In genomic region chr19:32956916-32957558, GRCm38 (mm10) we compare ENCODE assay signal across 8 mouse cellular contexts.
DNase-seq lines count a peak whose midpoint lies in the region; ATAC-seq and TF ChIP-seq lines count a peak whose summit lies in the region.

No protein-coding gene starts in this region.

- peaks cover 43% of the 10 kb centered on the region; the same call in 1 of the 2 replicates for H3K4me1 ChIP-seq in spleen, adult 2 months (ENCODE audit: control insufficient read depth, insufficient read depth, insufficient read length)
- peaks cover 10% of the 10 kb centered on the region; the same call in 1 of the 2 replicates for H3K4me1 ChIP-seq in forebrain, embryonic 13.5 days
- H3K4me1 ChIP-seq in limb, embryonic 13.5 days = peaks cover 12% of the 10 kb centered on the region; the same call in 1 of the 2 replicates
- H3K4me1 ChIP-seq in midbrain, embryonic 15.5 days = peaks cover 5% of the 10 kb centered on the region; the same call in 1 of the 2 replicates

- 3% methylated on average over 13 of the region's 13 CpGs for WGBS in spleen, adult 2 months
- WGBS in forebrain, embryonic 13.5 days = 3% methylated on average over 13 of the region's 13 CpGs
- 3% methylated on average over 13 of the region's 13 CpGs for WGBS in limb, embryonic 13.5 days
- 6% methylated on average over 13 of the region's 13 CpGs for WGBS in midbrain, embryonic 15.5 days

- H3K27ac ChIP-seq in spleen, adult 2 months (ENCODE audit: insufficient read depth, low read length) = peak overlapping the region; percentile 56
- no peak overlapping the region for H3K27ac ChIP-seq in forebrain, embryonic 13.5 days
- H3K27ac ChIP-seq in limb, embryonic 13.5 days = no peak overlapping the region
- no peak overlapping the region for H3K27ac ChIP-seq in midbrain, embryonic 15.5 days

- H3K4me3 ChIP-seq in spleen, adult 2 months (ENCODE audit: extremely low read depth, insufficient read depth, insufficient read length) = peak overlapping the region; percentile 55
- H3K4me3 ChIP-seq in forebrain, embryonic 13.5 days = no peak overlapping the region
- peak overlapping the region; percentile 25 for H3K4me3 ChIP-seq in limb, embryonic 13.5 days
- H3K4me3 ChIP-seq in midbrain, embryonic 15.5 days = no peak overlapping the region

- no peak for TF ChIP-seq POLR2A in spleen, adult 2 months (IDR thresholded peaks at IDR 0.05; ENCODE audit: low read depth, low read length)

- no peak for TF ChIP-seq CTCF in spleen, adult 2 months (IDR thresholded peaks at IDR 0.05; ENCODE audit: extremely low read depth, insufficient read depth, insufficient read length, insufficient replicate concordance)

- H3K9me3 ChIP-seq in forebrain, embryonic 13.5 days (replicated peaks) = no peaks in the 10 kb centered on the region
- no peaks in the 10 kb centered on the region for H3K9me3 ChIP-seq in limb, embryonic 13.5 days
- no peaks in the 10 kb centered on the region for H3K9me3 ChIP-seq in midbrain, embryonic 15.5 days

- no peaks in the 10 kb centered on the region for H3K36me3 ChIP-seq in spleen, adult 2 months (ENCODE audit: control insufficient read depth, insufficient read depth, low read length)
- H3K36me3 ChIP-seq in forebrain, embryonic 13.5 days (ENCODE audit: poor library complexity, severe bottlenecking) = no peaks in the 10 kb centered on the region
- no peaks in the 10 kb centered on the region for H3K36me3 ChIP-seq in limb, embryonic 13.5 days
- no peaks in the 10 kb centered on the region for H3K36me3 ChIP-seq in midbrain, embryonic 15.5 days (replicated peaks)

- no peak for ATAC-seq in forebrain, embryonic 13.5 days
- 0 out of 2 replicates have a peak, but pooled peaks have one; percentile 28 for ATAC-seq in limb, embryonic 13.5 days (ENCODE audit: low FRiP score, low read depth)
- ATAC-seq in midbrain, embryonic 15.5 days (replicated peaks) = 0 out of 2 replicates have a peak, but pooled peaks have one; percentile 41

- H3K4me2 ChIP-seq in forebrain, embryonic 13.5 days = peak overlapping the region; percentile 43
- peak overlapping the region; percentile 59 for H3K4me2 ChIP-seq in limb, embryonic 13.5 days (replicated peaks)
- peak overlapping the region; percentile 26 for H3K4me2 ChIP-seq in midbrain, embryonic 15.5 days

- H3K9ac ChIP-seq in forebrain, embryonic 13.5 days = no peak overlapping the region
- H3K9ac ChIP-seq in limb, embryonic 13.5 days = no peak overlapping the region
- H3K9ac ChIP-seq in midbrain, embryonic 15.5 days = no peak overlapping the region

- no peak for DNase-seq in spleen, adult 2 months (ENCODE audit: low read depth in 1 of 2, low spot score in 2 of 2)
- DNase-seq in spleen, adult 18-20 months = no peak
- DNase-seq in gastrocnemius, postnatal 36 days = no peak
- no peak for DNase-seq in urinary bladder, postnatal 14 days (ENCODE audit: low spot score)
- DNase-seq in layer of hippocampus, adult 8-10 months (ENCODE audit: low spot score in 2 of 2) = no peak

- intact Hi-C loops in gastrocnemius, postnatal 36 days (cut with DNase I) = loop anchor here (10.0 kb wide), 2 partner anchors 202 to 242 kb away; partner anchors contain the start of gene Pten

- H3K27me3 ChIP-seq in spleen, adult 2 months (ENCODE audit: control insufficient read depth, insufficient read depth, low read length) = no peaks in the 10 kb centered on the region
- no peaks in the 10 kb centered on the region for H3K27me3 ChIP-seq in forebrain, embryonic 13.5 days
- H3K27me3 ChIP-seq in limb, embryonic 13.5 days = peaks cover 16% of the 10 kb centered on the region
- no peaks in the 10 kb centered on the region for H3K27me3 ChIP-seq in midbrain, embryonic 15.5 days (replicated peaks)

Comparison
In these comparisons a context has a peak if more than half of its experiments do, and no peak if none do; other contexts are left out.
1. H3K4me3 ChIP-seq: peak in spleen, adult 2 months (single experiment) and limb, embryonic 13.5 days (single experiment); none in forebrain, embryonic 13.5 days (single experiment) and midbrain, embryonic 15.5 days (single experiment).
2. Peak in every context shown above with its lines, with median percentiles within 50 percentile points of each other: H3K4me2 ChIP-seq.